ENCODE assay signal across 8 mouse cellular contexts in the genomic region with DNA sequence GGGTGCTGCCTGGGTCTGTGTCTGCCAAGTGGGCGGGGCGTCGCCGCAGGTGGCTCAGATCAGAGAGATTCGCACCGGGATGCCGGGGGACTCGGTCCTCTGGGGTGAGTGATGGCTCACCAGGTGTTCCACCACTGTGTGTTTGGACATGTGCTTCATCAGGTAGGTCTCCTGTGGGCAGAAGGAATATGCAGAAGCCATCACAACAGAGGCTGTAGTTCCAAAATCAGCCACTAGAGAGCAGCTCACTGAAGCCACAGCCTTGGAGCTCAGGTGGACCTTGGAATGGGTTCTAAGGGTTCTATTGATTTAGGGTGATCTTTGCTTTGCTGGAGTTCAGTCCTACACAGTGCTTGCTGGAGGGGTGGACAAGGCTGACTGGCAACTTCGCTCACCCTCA. TPM values are rescaled to one million over a fixed set of nuclear protein-coding genes. Genes with fewer than 3 reads are reported as not detected.
DNase-seq lines count a peak whose midpoint lies in the region; ATAC-seq and TF ChIP-seq lines count a peak whose summit lies in the region.

No protein-coding gene starts in this region.

- no peak for TF ChIP-seq POLR2A in ES-Bruce4 (IDR thresholded peaks at IDR 0.05; ENCODE audit: insufficient read depth, low read length)

- DNase-seq in layer of hippocampus, adult 11-12 months (ENCODE audit: low spot score): peak; percentile 65
- no peak for DNase-seq in layer of hippocampus, postnatal 36 days
- peak; percentile 74 for DNase-seq in ZHBTc4 (ENCODE audit: low read depth, low spot score)
- DNase-seq in liver, embryonic 13.5 days: peak; percentile 20
- DNase-seq in spleen, postnatal 36 days (ENCODE audit: low spot score in 2 of 2): peak; percentile 33 to 40

- no peaks in the 10 kb centered on the region for H3K27me3 ChIP-seq in ES-Bruce4 (ENCODE audit: control insufficient read depth, insufficient read depth, low read length, poor library complexity, severe bottlenecking)
- H3K27me3 ChIP-seq in liver, embryonic 13.5 days: no peaks in the 10 kb centered on the region
- H3K27me3 ChIP-seq in midbrain, embryonic 15.5 days (replicated peaks): no peaks in the 10 kb centered on the region

- TF ChIP-seq EP300 in ES-Bruce4 (IDR thresholded peaks at IDR 0.05; ENCODE audit: insufficient read depth, low read depth, low read length): no peak

- no peaks in the 10 kb centered on the region for H3K4me1 ChIP-seq in ES-Bruce4 (ENCODE audit: control insufficient read depth, insufficient read depth, low read length)
- H3K4me1 ChIP-seq in liver, embryonic 13.5 days (replicated peaks): peaks cover 8% of the 10 kb centered on the region
- H3K4me1 ChIP-seq in midbrain, embryonic 15.5 days: no peaks in the 10 kb centered on the region

- no peak overlapping the region for H3K9ac ChIP-seq in ES-Bruce4 (ENCODE audit: low read depth, poor library complexity, severe bottlenecking)
- no peak overlapping the region for H3K9ac ChIP-seq in liver, embryonic 13.5 days
- no peak overlapping the region for H3K9ac ChIP-seq in midbrain, embryonic 15.5 days

- peak; percentile 64 for ATAC-seq in erythroblast, adult 5-6 weeks (replicated peaks; ENCODE audit: low FRiP score, poor library complexity, severe bottlenecking)
- no peak; the same call in 1 of the 2 replicates for ATAC-seq in liver, embryonic 13.5 days (ENCODE audit: low read depth)
- no peak for ATAC-seq in midbrain, embryonic 15.5 days (replicated peaks)

- H3K27ac ChIP-seq in ES-Bruce4 (ENCODE audit: insufficient read depth, low read length): no peak overlapping the region
- no peak overlapping the region for H3K27ac ChIP-seq in liver, embryonic 13.5 days
- no peak overlapping the region for H3K27ac ChIP-seq in midbrain, embryonic 15.5 days

- no peak overlapping the region for H3K4me2 ChIP-seq in liver, embryonic 13.5 days
- no peak overlapping the region for H3K4me2 ChIP-seq in midbrain, embryonic 15.5 days

- 93% methylated on average over 9 of the region's 9 CpGs for WGBS in liver, embryonic 13.5 days (ENCODE audit: insufficient replicate concordance)
- 93% methylated on average over 9 of the region's 9 CpGs for whole genome bisulfite sequencing in midbrain, embryonic 15.5 days

- no peaks in the 10 kb centered on the region for H3K36me3 ChIP-seq in ES-Bruce4 (ENCODE audit: control insufficient read depth, insufficient read depth, low read length, poor library complexity, severe bottlenecking)
- peaks cover 64% of the 10 kb centered on the region for H3K36me3 ChIP-seq in liver, embryonic 13.5 days
- peaks cover 23% of the 10 kb centered on the region for H3K36me3 ChIP-seq in midbrain, embryonic 15.5 days (replicated peaks)

- no peak overlapping the region for H3K4me3 ChIP-seq in ES-Bruce4 (ENCODE audit: low read depth, low read length)
- no peak overlapping the region for H3K4me3 ChIP-seq in liver, embryonic 13.5 days (replicated peaks)
- H3K4me3 ChIP-seq in midbrain, embryonic 15.5 days: no peak overlapping the region

- no peaks in the 10 kb centered on the region for H3K9me3 ChIP-seq in ES-Bruce4 (replicated peaks; ENCODE audit: control insufficient read depth, insufficient read depth, low read length, poor library complexity, severe bottlenecking)
- no peaks in the 10 kb centered on the region for H3K9me3 ChIP-seq in liver, embryonic 13.5 days (replicated peaks)
- H3K9me3 ChIP-seq in midbrain, embryonic 15.5 days: no peaks in the 10 kb centered on the region

- TF ChIP-seq CTCF in ES-Bruce4 (IDR thresholded peaks at IDR 0.05; ENCODE audit: low read depth, low read length): peak; percentile 49

RNA-seq across cellular contexts. Expression of a gene that starts 19.3 kb away (rescaled TPM):
- under 1 TPM; 0.48 to 0.62 TPM for total RNA-seq in layer of hippocampus, postnatal 36 days (2021)
- not detected in 2 replicates for polyA plus RNA-seq in ES-Bruce4 (2011; ENCODE audit: insufficient read depth, insufficient read length, low read depth, missing spikeins)
- total RNA-seq in erythroblast, adult 5-6 weeks (2015; ENCODE audit: low replicate concordance): not detected in 2 replicates
- total RNA-seq in erythroblast, adult 5-6 weeks (2017; ENCODE audit: low replicate concordance): not detected in 2 replicates
- not detected in 2 replicates for polyA plus RNA-seq in liver, embryonic 13.5 days (2015; fragmentation: Nextera tagmentation; extraction: Ambion mirVana)
- polyA plus RNA-seq in midbrain, embryonic 15.5 days (2015; fragmentation: Nextera tagmentation; extraction: Ambion mirVana): 0.28 and 0.34 TPM in 2 replicates

RNA-seq across cellular contexts. Expression of a gene that starts 31.4 kb away (rescaled TPM):
- total RNA-seq in layer of hippocampus, postnatal 36 days (2021): 10 to 100 TPM; 23.7 to 29.8 TPM
- polyA plus RNA-seq in ES-Bruce4 (2011; ENCODE audit: insufficient read depth, insufficient read length, low read depth, missing spikeins): 11.6 and 12.8 TPM in 2 replicates
- 2.1 and 4.6 TPM in 2 replicates for total RNA-seq in erythroblast, adult 5-6 weeks (2015; ENCODE audit: low replicate concordance)
- total RNA-seq in erythroblast, adult 5-6 weeks (2017; ENCODE audit: low replicate concordance): 0.09 and 0.98 TPM in 2 replicates
- polyA plus RNA-seq in liver, embryonic 13.5 days (2015; fragmentation: Nextera tagmentation; extraction: Ambion mirVana): 7.1 and 7.3 TPM in 2 replicates
- polyA plus RNA-seq in midbrain, embryonic 15.5 days (2015; fragmentation: Nextera tagmentation; extraction: Ambion mirVana): 40.1 and 42.2 TPM in 2 replicates

Comparison
In these comparisons a context has a peak if more than half of its experiments do, and no peak if none do; other contexts are left out.
1. DNase-seq: peak in layer of hippocampus, adult 11-12 months (single experiment), ZHBTc4 (single experiment), liver, embryonic 13.5 days (single experiment) and spleen, postnatal 36 days (2 of 2); none in layer of hippocampus, postnatal 36 days (0 of 2).